In genomic region chr11:87589605-87590004, GRCm38 (mm10) we compare ENCODE assay signal across 16 mouse cellular contexts. TPM values are rescaled to one million over a fixed set of nuclear protein-coding genes. Genes with fewer than 3 reads are reported as not detected.
A peak's percentile ranks its signal among the peaks of the same experiment; 100 is the strongest.
DNase-seq lines count a peak whose midpoint lies in the region; ATAC-seq and TF ChIP-seq lines count a peak whose summit lies in the region.
"Had no signal": no experiment of that assay in that cellular context is flagged by ENCODE, and none has a peak within 500 bp of the region (broad histone marks: within the 10 kb centered on the region; RNA-seq: fewer than 3 reads in every experiment).

No protein-coding gene starts in this region.

- H3K27me3 ChIP-seq in forebrain, embryonic 15.5 days: no peaks in the 10 kb centered on the region
- H3K27me3 ChIP-seq in forebrain, postnatal 0 days (ENCODE audit: insufficient read depth, low read length): no peaks in the 10 kb centered on the region
- no peaks in the 10 kb centered on the region for H3K27me3 ChIP-seq in lung, embryonic 14.5 days (ENCODE audit: insufficient read depth, low read length)
- no peaks in the 10 kb centered on the region for H3K27me3 ChIP-seq in liver, embryonic 13.5 days
- H3K27me3 ChIP-seq: Patski had no signal

- H3K9ac ChIP-seq in forebrain, embryonic 15.5 days (replicated peaks): no peak overlapping the region
- H3K9ac ChIP-seq in forebrain, postnatal 0 days: no peak overlapping the region
- no peak overlapping the region for H3K9ac ChIP-seq in lung, embryonic 14.5 days
- no peak overlapping the region for H3K9ac ChIP-seq in liver, embryonic 13.5 days

- ATAC-seq in forebrain, embryonic 15.5 days (replicated peaks): no peak
- no peak for ATAC-seq in forebrain, postnatal 0 days
- no peak for ATAC-seq in lung, embryonic 14.5 days (ENCODE audit: insufficient read depth)
- no peak for ATAC-seq in liver, embryonic 13.5 days (ENCODE audit: low read depth)
- ATAC-seq: Patski had no signal

- peaks cover 34% of the 10 kb centered on the region for H3K4me1 ChIP-seq in forebrain, embryonic 15.5 days
- H3K4me1 ChIP-seq in forebrain, postnatal 0 days (ENCODE audit: insufficient read depth): peaks cover 10% of the 10 kb centered on the region; the same call in 1 of the 2 replicates
- H3K4me1 ChIP-seq in lung, embryonic 14.5 days (ENCODE audit: insufficient read depth): peaks cover 10% of the 10 kb centered on the region; the same call in 1 of the 2 replicates
- H3K4me1 ChIP-seq in embryonic fibroblast, embryonic 13.5 days (ENCODE audit: control insufficient read depth, insufficient read depth, low read length): peaks cover 10% of the 10 kb centered on the region
- peaks cover 44% of the 10 kb centered on the region for H3K4me1 ChIP-seq in liver, embryonic 13.5 days (replicated peaks)

- no peak for DNase-seq in forebrain, postnatal 0 days
- no peak for DNase-seq in lung, embryonic 14.5 days
- no peak for DNase-seq in lung, postnatal 36 days
- no peak for DNase-seq in liver, embryonic 13.5 days
- DNase-seq in frontal cortex, postnatal 25 days (ENCODE audit: low spot score in 2 of 2): no peak
- DNase-seq in left cerebral cortex, adult 18-20 months (ENCODE audit: low spot score in 2 of 2): no peak
- DNase-seq: adrenal gland, postnatal 36 days; cerebellum, adult 9-10 months; retina, postnatal 1 day; thymus, adult 18-20 months had no signal

- no peak overlapping the region for H3K4me3 ChIP-seq in forebrain, embryonic 15.5 days
- H3K4me3 ChIP-seq in forebrain, postnatal 0 days (ENCODE audit: low read depth, low read length): no peak overlapping the region
- no peak overlapping the region for H3K4me3 ChIP-seq in lung, embryonic 14.5 days (ENCODE audit: low read depth, low read length)
- H3K4me3 ChIP-seq in embryonic fibroblast, embryonic 13.5 days (ENCODE audit: insufficient read depth, low read length): no peak overlapping the region
- H3K4me3 ChIP-seq in liver, embryonic 13.5 days (replicated peaks): no peak overlapping the region

- no peak for TF ChIP-seq CTCF in forebrain, postnatal 0 days (IDR thresholded peaks at IDR 0.05; ENCODE audit: low read depth)
- no peak for TF ChIP-seq CTCF in lung, embryonic 14.5 days (IDR thresholded peaks at IDR 0.05; ENCODE audit: low read depth)
- TF ChIP-seq CTCF in embryonic fibroblast, embryonic 13.5 days (IDR thresholded peaks at IDR 0.05; ENCODE audit: borderline replicate concordance, insufficient read depth, low read length): no peak

- H3K36me3 ChIP-seq in forebrain, embryonic 15.5 days: no peaks in the 10 kb centered on the region
- H3K36me3 ChIP-seq in forebrain, postnatal 0 days (ENCODE audit: insufficient read depth): 0 out of 2 replicates have a peak, but pooled peaks cover 2% of the 10 kb centered on the region
- peaks cover 10% of the 10 kb centered on the region for H3K36me3 ChIP-seq in lung, embryonic 14.5 days (ENCODE audit: insufficient read depth)
- peaks cover 9% of the 10 kb centered on the region for H3K36me3 ChIP-seq in liver, embryonic 13.5 days

- peak; percentile 41 for TF ChIP-seq POLR2A in embryonic fibroblast, embryonic 13.5 days (IDR thresholded peaks at IDR 0.05; ENCODE audit: low read depth, low read length)

- H3K4me2 ChIP-seq in forebrain, embryonic 15.5 days (replicated peaks): 0 out of 2 replicates have a peak overlapping the region, but pooled peaks have one; percentile 91
- no peak overlapping the region for H3K4me2 ChIP-seq in forebrain, postnatal 0 days (ENCODE audit: low read depth)
- H3K4me2 ChIP-seq in lung, embryonic 14.5 days: peak overlapping the region; percentile 79
- peak overlapping the region; percentile 91; the same call in 1 of the 2 replicates for H3K4me2 ChIP-seq in liver, embryonic 13.5 days

- WGBS in forebrain, embryonic 15.5 days: 95% methylated on average over 8 of the region's 8 CpGs
- WGBS in forebrain, postnatal 0 days: 96% methylated on average over 8 of the region's 8 CpGs
- WGBS in lung, embryonic 14.5 days: 88% methylated on average over 8 of the region's 8 CpGs
- 90% methylated on average over 8 of the region's 8 CpGs for WGBS in liver, embryonic 13.5 days (ENCODE audit: insufficient replicate concordance)

- H3K27ac ChIP-seq in forebrain, embryonic 15.5 days (replicated peaks): no peak overlapping the region
- no peak overlapping the region for H3K27ac ChIP-seq in forebrain, postnatal 0 days (ENCODE audit: low read depth, low read length)
- H3K27ac ChIP-seq in lung, embryonic 14.5 days (ENCODE audit: low read depth): no peak overlapping the region
- no peak overlapping the region for H3K27ac ChIP-seq in embryonic fibroblast, embryonic 13.5 days (ENCODE audit: insufficient read depth, low read length)
- H3K27ac ChIP-seq in liver, embryonic 13.5 days: peak overlapping the region; percentile 7; the same call in 1 of the 2 replicates

- H3K9me3 ChIP-seq in forebrain, embryonic 15.5 days: no peaks in the 10 kb centered on the region
- no peaks in the 10 kb centered on the region for H3K9me3 ChIP-seq in forebrain, postnatal 0 days (ENCODE audit: low read length)
- H3K9me3 ChIP-seq in lung, embryonic 14.5 days (ENCODE audit: low read depth, low read length): no peaks in the 10 kb centered on the region
- H3K9me3 ChIP-seq in liver, embryonic 13.5 days (replicated peaks): no peaks in the 10 kb centered on the region

RNA-seq across cellular contexts. Expression of gene Mtmr4, which starts 2.4 kb away (rescaled TPM):
- polyA plus RNA-seq in forebrain, embryonic 15.5 days (2015; fragmentation: Nextera tagmentation; extraction: Ambion mirVana): 62.4 and 62.7 TPM in 2 replicates
- total RNA-seq in forebrain, postnatal 0 days (2014; rRNA removed): 85.6 and 86.3 TPM in 2 replicates
- polyA plus RNA-seq in forebrain, postnatal 0 days (2015; fragmentation: Nextera tagmentation; extraction: Ambion mirVana): 28.7 and 32.7 TPM in 2 replicates
- 41.2 and 43.6 TPM in 2 replicates for polyA plus RNA-seq in lung, embryonic 14.5 days (2014; fragmentation: Nextera tagmentation; extraction: Ambion mirVana)
- 29.3 and 34.5 TPM in 2 replicates for polyA plus RNA-seq in embryonic fibroblast, embryonic 13.5 days (2011; ENCODE audit: insufficient read length, low read depth, missing spikeins)
- 9.4 and 12.2 TPM in 2 replicates for polyA plus RNA-seq in liver, embryonic 13.5 days (2015; fragmentation: Nextera tagmentation; extraction: Ambion mirVana)
- total RNA-seq in left cerebral cortex, adult 18-20 months (2021): 100 to 1,000 TPM in 1 of 2 experiments, 10 to 100 TPM in 1; 93.9 to 101 TPM

RNA-seq across cellular contexts. Expression of gene Sept4, which starts 20.9 kb away (rescaled TPM):
- 18.0 and 22.2 TPM in 2 replicates for polyA plus RNA-seq in forebrain, embryonic 15.5 days (2015; fragmentation: Nextera tagmentation; extraction: Ambion mirVana)
- total RNA-seq in forebrain, postnatal 0 days (2014; rRNA removed): 19.9 and 22.5 TPM in 2 replicates
- 33.5 and 34.2 TPM in 2 replicates for polyA plus RNA-seq in forebrain, postnatal 0 days (2015; fragmentation: Nextera tagmentation; extraction: Ambion mirVana)
- 48.5 TPM in 2 replicates for polyA plus RNA-seq in lung, embryonic 14.5 days (2014; fragmentation: Nextera tagmentation; extraction: Ambion mirVana)
- 2.9 and 3.6 TPM in 2 replicates for polyA plus RNA-seq in embryonic fibroblast, embryonic 13.5 days (2011; ENCODE audit: insufficient read length, low read depth, missing spikeins)
- polyA plus RNA-seq in liver, embryonic 13.5 days (2015; fragmentation: Nextera tagmentation; extraction: Ambion mirVana): 11.2 and 14.9 TPM in 2 replicates
- total RNA-seq in left cerebral cortex, adult 18-20 months (2021): 100 to 1,000 TPM; 175 to 183 TPM

RNA-seq across cellular contexts. Expression of gene Gm11492, which starts 23.2 kb away (rescaled TPM):
- polyA plus RNA-seq in forebrain, embryonic 15.5 days (2015; fragmentation: Nextera tagmentation; extraction: Ambion mirVana): not detected in 2 replicates
- total RNA-seq in forebrain, postnatal 0 days (2014; rRNA removed): not detected in 2 replicates
- polyA plus RNA-seq in forebrain, postnatal 0 days (2015; fragmentation: Nextera tagmentation; extraction: Ambion mirVana): not detected in 2 replicates
- polyA plus RNA-seq in lung, embryonic 14.5 days (2014; fragmentation: Nextera tagmentation; extraction: Ambion mirVana): not detected in 2 replicates
- polyA plus RNA-seq in embryonic fibroblast, embryonic 13.5 days (2011; ENCODE audit: insufficient read length, low read depth, missing spikeins): not detected in 2 replicates
- not detected in 2 replicates for polyA plus RNA-seq in liver, embryonic 13.5 days (2015; fragmentation: Nextera tagmentation; extraction: Ambion mirVana)
- under 1 TPM in 1 of 2 experiments, not detected in 1; 0.21 TPM for total RNA-seq in left cerebral cortex, adult 18-20 months (2021)
- total RNA-seq: adrenal gland, postnatal 36 days; left cerebral cortex, postnatal 25 days had no signal
- polyA plus RNA-seq: C2C12; large intestine, adult 2 months; Patski had no signal

RNA-seq across cellular contexts. Expression of gene Hsf5, which starts 27.4 kb away (rescaled TPM):
- 0.48 and 0.55 TPM in 2 replicates for polyA plus RNA-seq in forebrain, embryonic 15.5 days (2015; fragmentation: Nextera tagmentation; extraction: Ambion mirVana)
- total RNA-seq in forebrain, postnatal 0 days (2014; rRNA removed): 0.23 and 0.48 TPM in 2 replicates
- polyA plus RNA-seq in forebrain, postnatal 0 days (2015; fragmentation: Nextera tagmentation; extraction: Ambion mirVana): 0.08 and 0.16 TPM in 2 replicates
- 0.38 and 0.41 TPM in 2 replicates for polyA plus RNA-seq in lung, embryonic 14.5 days (2014; fragmentation: Nextera tagmentation; extraction: Ambion mirVana)
- 0.12 and 0.23 TPM in 2 replicates for polyA plus RNA-seq in embryonic fibroblast, embryonic 13.5 days (2011; ENCODE audit: insufficient read length, low read depth, missing spikeins)
- polyA plus RNA-seq in liver, embryonic 13.5 days (2015; fragmentation: Nextera tagmentation; extraction: Ambion mirVana): 0.03 TPM in 1 of 2 replicates, not detected in the other
- under 1 TPM; 0.49 to 0.58 TPM for total RNA-seq in left cerebral cortex, adult 18-20 months (2021)
